Mouse (Mus musculus) limb, embryonic 14.5 days (tissue): Measurements from ENCODE around the gene A630089N07Rik. TPM values are rescaled to one million over a fixed set of nuclear protein-coding genes. Genes with fewer than 3 reads are reported as not detected.
A peak's percentile ranks its signal among the peaks of the same experiment; 100 is the strongest.
"Not testable (repeated sequence)": the region's sequence is repeated elsewhere in the genome, so short reads cannot be mapped to it uniquely, and the experiment has no call there.

Source experiments
- ATAC-seq: fragments of 200-750 bp; cut with Nextera tagmentation; 2 replicates; pipeline ENCODE4 v1.8.0; 2017; ENCODE audit warnings: low read depth, moderate number of reproducible peaks, moderate TSS enrichment; ENCODE audit not compliant: low FRiP score
- DNase-seq: peaks from one replicate; pipeline ENCODE4 v3.0.0-alpha.2; 2015; ENCODE audit warnings: low spot score
- H3K27ac ChIP-seq: fragments of 300-500 bp; sonication (generic); replicated peaks from 2 replicates; pipeline ENCODE4 v1.5.1; 2014; ENCODE audit warnings: low read depth, mild to moderate bottlenecking, low read length, moderate library complexity, mixed read lengths
- H3K27me3 ChIP-seq: fragments of 300-500 bp; sonication (generic); 2 replicates; pipeline ENCODE4 v1.6.1; 2014; ENCODE audit warnings: low read length, mixed read lengths; ENCODE audit not compliant: control insufficient read depth, insufficient read depth
- H3K36me3 ChIP-seq: fragments of 300-500 bp; sonication (generic); 2 replicates; pipeline ENCODE4 v1.6.1; 2014; ENCODE audit warnings: mild to moderate bottlenecking, low read length, moderate library complexity, mixed read lengths; ENCODE audit not compliant: control insufficient read depth, insufficient read depth
- H3K4me1 ChIP-seq: fragments of 300-500 bp; sonication (generic); 2 replicates; pipeline ENCODE4 v1.6.1; 2014; ENCODE audit warnings: antibody characterized with exemption, low read length, mixed read lengths; ENCODE audit not compliant: control insufficient read depth, insufficient read depth
- H3K4me2 ChIP-seq: fragments of 300-500 bp; sonication (generic); replicated peaks from 2 replicates; pipeline ENCODE4 v1.6.1; 2014; ENCODE audit warnings: low read depth, mild to moderate bottlenecking, low read length, moderate library complexity; ENCODE audit not compliant: severe bottlenecking
- H3K4me3 ChIP-seq: fragments of 300-500 bp; sonication (generic); replicated peaks from 2 replicates; pipeline ENCODE4 v1.5.1; 2014; ENCODE audit warnings: low read length
- H3K9ac ChIP-seq: fragments of 300-500 bp; sonication (generic); 2 replicates; pipeline ENCODE4 v1.6.1; 2014; ENCODE audit warnings: mild to moderate bottlenecking, low read depth, low read length, moderate library complexity; ENCODE audit not compliant: severe bottlenecking
- H3K9me3 ChIP-seq: fragments of 300-500 bp; sonication (generic); 2 replicates; pipeline ENCODE4 v1.6.1; 2016; ENCODE audit warnings: low read length; ENCODE audit not compliant: control insufficient read depth
- POLR2A ChIP-seq: fragments of 200-500 bp; IDR thresholded peaks from 2 replicates; pipeline ENCODE4 v1.8.0; 2012; ENCODE audit warnings: inconsistent platforms, mild to moderate bottlenecking, moderate library complexity, borderline replicate concordance; ENCODE audit not compliant: insufficient read depth, insufficient read length; ENCODE audit errors: extremely low read depth
- WGBS: fragments of 180-500 bp; shearing (Covaris S2); extraction: QIAGEN DNeasy Blood & Tissue Kit; methylation state at CpG from one replicate; pipeline ENCODE4 v1.1.7; 2014; 5-methylcytosine and 5-hydroxymethylcytosine counted together
- polyA plus RNA-seq, 2 experiments: library from polyadenylated mRNA; depleted of rRNA in 1 of 2; stranded (reverse) in 1 of 2; unstranded in 1 of 2; fragments of >200 nt; fragmentation: Nextera tagmentation in 1 of 2; extraction: Ambion mirVana in 1 of 2; gene quantifications; 2 replicates each; pipeline versions ENCODE4 v1.2.1 to v1.2.3; 2012 to 2014

A630089N07Rik gene
- polyA plus RNA-seq, 2 experiments, result 10.3 to 15.9 TPM

GRCm38 (mm10) chr16:98041676-98042075 is 40.6 kb downstream of the A630089N07Rik start:
- TF ChIP-seq POLR2A, result no peak
- Histone ChIP-seq H3K4me2 (no peak overlapping the region), H3K4me3 (no peak overlapping the region), H3K9me3 (0 out of 2 replicates have a peak, but pooled peaks cover 3% of the 10 kb centered on the region), H3K4me1 (no peaks in the 10 kb centered on the region), H3K9ac (no peak overlapping the region), H3K36me3 (peaks cover 4% of the 10 kb centered on the region; the same call in 1 of the 2 replicates), H3K27me3 (no peaks in the 10 kb centered on the region), H3K27ac (no peak overlapping the region)
- 82% methylated on average over 2 of the region's 2 CpGs for WGBS
- DNase-seq (no peak), ATAC-seq (no peak)

- H3K9me3 ChIP-seq, ATAC-seq, H3K4me1 ChIP-seq, H3K4me3 ChIP-seq, DNase-seq, H3K27ac ChIP-seq, H3K36me3 ChIP-seq, H3K4me2 ChIP-seq, H3K9ac ChIP-seq, H3K27me3 ChIP-seq: not testable (repeated sequence)
- WGBS, result 94% methylated on average over 2 of the region's 2 CpGs
Observed at GRCm38 (mm10) chr16:98034971-98035370, 47.3 kb downstream of the A630089N07Rik start.

DNA sequence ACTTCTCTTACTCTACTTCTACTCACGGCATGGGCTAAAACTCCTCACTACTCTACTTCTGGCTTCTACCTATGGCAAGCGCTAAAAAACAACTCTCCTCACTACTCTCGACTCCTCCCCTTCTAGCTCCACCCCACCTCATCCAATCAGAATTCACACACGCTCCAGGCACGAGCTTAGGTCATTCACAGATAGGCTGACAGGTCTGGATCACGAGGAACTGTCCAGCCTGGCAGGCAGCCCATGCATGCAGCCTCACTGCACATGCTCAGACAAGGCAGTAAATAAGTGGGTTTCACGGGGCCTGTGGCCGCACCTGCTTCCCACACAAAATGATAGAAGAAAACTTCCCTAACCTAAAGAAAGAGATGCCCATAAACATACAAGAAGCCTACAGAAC is 56.1 kb downstream of the A630089N07Rik start:
- H3K4me2 ChIP-seq, H3K27me3 ChIP-seq, H3K4me3 ChIP-seq, H3K9ac ChIP-seq, ATAC-seq, DNase-seq, H3K36me3 ChIP-seq, H3K27ac ChIP-seq, H3K4me1 ChIP-seq: not testable (repeated sequence)
- peaks cover 17% of the 10 kb centered on the region for H3K9me3 ChIP-seq
- 84% methylated on average over 8 of the region's 8 CpGs for WGBS

- WGBS, result 70% methylated on average over 2 of the region's 2 CpGs
- DNase-seq (peak; percentile 7), ATAC-seq (no peak)
Observed at GRCm38 (mm10) chr16:98022657-98023345, 59.4 kb downstream of the A630089N07Rik start.

DNA sequence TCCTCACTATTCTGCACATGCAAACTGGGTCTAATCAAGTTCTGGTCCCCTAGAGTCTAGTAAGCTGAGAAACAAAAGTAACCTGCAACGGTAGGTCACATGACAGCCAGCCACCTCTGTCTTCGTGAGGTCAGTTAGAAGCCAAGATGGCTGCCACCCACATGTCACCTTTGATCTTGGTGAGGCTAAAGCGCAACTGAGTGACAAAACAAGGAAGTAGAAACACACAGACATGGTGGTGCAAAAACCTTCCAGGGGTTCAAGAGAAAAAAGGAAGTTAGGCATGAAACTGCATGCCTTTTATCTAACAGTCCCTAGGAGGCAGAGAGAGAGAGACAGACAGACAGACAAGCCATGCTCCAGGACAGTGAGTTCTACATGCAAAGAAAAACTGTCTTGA is 60.2 kb downstream of the A630089N07Rik start:
- ATAC-seq, result no peak
- Histone ChIP-seq H3K27ac (no peak overlapping the region), H3K27me3 (no peaks in the 10 kb centered on the region), H3K9me3 (peaks cover 23% of the 10 kb centered on the region; the same call in 1 of the 2 replicates), H3K4me3 (no peak overlapping the region), H3K4me1 (no peaks in the 10 kb centered on the region), H3K36me3 (no peaks in the 10 kb centered on the region), H3K9ac (no peak overlapping the region), H3K4me2 (no peak overlapping the region)
- DNase-seq, result no peak
- 80% methylated on average over 3 of the region's 3 CpGs for WGBS
- no peak for TF ChIP-seq POLR2A

More at GRCm38 (mm10) chr16:98022657-98023345, 59.4 kb downstream of the A630089N07Rik start:
- Histone ChIP-seq H3K36me3 (no peaks in the 10 kb centered on the region), H3K27me3 (no peaks in the 10 kb centered on the region), H3K9ac (no peak overlapping the region), H3K4me2 (no peak overlapping the region), H3K9me3 (peaks cover 16% of the 10 kb centered on the region; the same call in 1 of the 2 replicates), H3K4me3 (no peak overlapping the region), H3K27ac (no peak overlapping the region), H3K4me1 (no peaks in the 10 kb centered on the region)
- TF ChIP-seq POLR2A, result no peak

DNA sequence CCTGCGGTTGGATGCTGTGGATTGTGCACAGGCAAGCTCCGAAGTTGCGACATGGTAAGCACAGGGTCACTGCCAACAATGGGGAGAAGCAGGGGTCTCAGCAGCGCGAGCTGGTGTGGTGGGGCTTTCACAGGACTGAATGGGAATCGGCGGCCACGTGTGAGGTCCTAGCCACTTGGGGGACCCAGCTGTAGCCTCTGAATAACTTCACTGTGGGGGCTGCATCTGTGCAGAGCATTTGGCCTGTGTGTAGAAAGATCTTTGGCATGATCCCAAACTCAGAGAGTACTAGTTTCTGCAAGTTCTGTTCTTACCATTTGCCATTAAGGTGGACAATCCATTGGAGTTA is 84.9 kb downstream of the A630089N07Rik start:
- not testable (repeated sequence) for H3K4me1 ChIP-seq, H3K27me3 ChIP-seq, DNase-seq, H3K36me3 ChIP-seq
- Histone ChIP-seq H3K27ac (0 out of 2 replicates have a peak overlapping the region, but pooled peaks have one; percentile 67), H3K9ac (peak overlapping the region; percentile 47), H3K4me2 (peak overlapping the region; percentile 40), H3K9me3 (peaks cover 16% of the 10 kb centered on the region), H3K4me3 (peak overlapping the region; percentile 49)
- peak; percentile 77 for ATAC-seq
- WGBS, result 0% methylated on average over 8 of the region's 8 CpGs
